In the genomic region with DNA sequence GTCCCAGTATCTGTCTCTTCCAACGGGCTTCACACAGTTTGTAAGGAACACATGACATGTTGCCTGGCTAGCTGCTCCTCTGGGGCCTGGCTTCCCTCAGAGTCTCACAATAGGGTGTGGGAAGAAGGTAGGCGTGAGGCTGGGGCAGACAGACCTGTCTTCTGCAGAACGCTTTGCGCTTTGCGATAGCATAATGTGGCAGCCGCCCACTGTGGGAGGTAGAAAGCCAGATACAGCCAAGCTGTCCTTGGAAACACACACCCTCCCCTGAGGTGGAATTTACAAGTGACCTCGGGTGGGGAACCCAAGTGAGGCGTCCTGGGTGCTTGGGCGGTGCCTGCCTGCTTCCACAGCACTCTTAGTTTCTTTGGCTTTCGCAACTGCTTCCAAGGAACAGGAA, we compare ENCODE assay signal across 10 mouse cellular contexts. TPM values are rescaled to one million over a fixed set of nuclear protein-coding genes. Genes with fewer than 3 reads are reported as not detected.
A peak's percentile ranks its signal among the peaks of the same experiment; 100 is the strongest.
DNase-seq lines count a peak whose midpoint lies in the region; ATAC-seq and TF ChIP-seq lines count a peak whose summit lies in the region.
"Had no signal": no experiment of that assay in that cellular context is flagged by ENCODE, and none has a peak within 500 bp of the region (broad histone marks: within the 10 kb centered on the region; RNA-seq: fewer than 3 reads in every experiment).

No protein-coding gene starts in this region.

- DNase-seq in heart, postnatal 0 days (ENCODE audit: low spot score), result no peak
- no peak for DNase-seq in heart, adult 9 months (ENCODE audit: low spot score in 2 of 2)
- peak; percentile 56 to 68 for DNase-seq in right cerebral cortex, adult 2 months (ENCODE audit: low spot score in 2 of 2)
- no peak for DNase-seq in right cerebral cortex, postnatal 10 days (ENCODE audit: low spot score in 2 of 2)
- DNase-seq in layer of hippocampus, adult 9-11 months, result peak; percentile 81
- DNase-seq in stomach, postnatal 0 days (ENCODE audit: low spot score), result peak; percentile 31
- no peak for DNase-seq in kidney, adult 8-10 months
- DNase-seq in cerebellum, adult 9-11 months, result no peak
- DNase-seq: adrenal gland, postnatal 14 days had no signal

- H3K27ac ChIP-seq in heart, postnatal 0 days (ENCODE audit: low read depth), result peak overlapping the region; percentile 65
- H3K27ac ChIP-seq in stomach, postnatal 0 days (replicated peaks), result peak overlapping the region; percentile 8
- H3K27ac ChIP-seq: macrophage had no signal

- 0 out of 2 replicates have a peak, but pooled peaks cover 3% of the 10 kb centered on the region for H3K36me3 ChIP-seq in heart, postnatal 0 days (replicated peaks; ENCODE audit: control insufficient read depth, insufficient read depth, low read length)
- no peaks in the 10 kb centered on the region for H3K36me3 ChIP-seq in stomach, postnatal 0 days (ENCODE audit: control insufficient read depth, insufficient read depth, low read length)

- no peaks in the 10 kb centered on the region for H3K9me3 ChIP-seq in heart, postnatal 0 days (replicated peaks; ENCODE audit: control insufficient read depth, low read length)
- no peaks in the 10 kb centered on the region for H3K9me3 ChIP-seq in stomach, postnatal 0 days (ENCODE audit: control insufficient read depth, low read length)

- H3K4me3 ChIP-seq in heart, postnatal 0 days (ENCODE audit: low read depth, low read length), result no peak overlapping the region
- H3K4me3 ChIP-seq in stomach, postnatal 0 days (ENCODE audit: low read depth, low read length), result no peak overlapping the region

- H3K4me2 ChIP-seq in heart, postnatal 0 days (ENCODE audit: low read depth, low read length), result no peak overlapping the region
- no peak overlapping the region for H3K4me2 ChIP-seq in stomach, postnatal 0 days (replicated peaks; ENCODE audit: low read depth)

- no peak for TF ChIP-seq CTCF in heart, postnatal 0 days (IDR thresholded peaks at IDR 0.05; ENCODE audit: low read depth)
- TF ChIP-seq CTCF in stomach, postnatal 0 days (IDR thresholded peaks at IDR 0.05; ENCODE audit: low read depth), result no peak

- WGBS in heart, postnatal 0 days, result 52% methylated on average over 10 of the region's 10 CpGs
- 42% methylated on average over 10 of the region's 10 CpGs for WGBS in stomach, postnatal 0 days

- TF ChIP-seq EP300 in heart, postnatal 0 days (IDR thresholded peaks at IDR 0.05; ENCODE audit: low read depth), result no peak
- no peak for TF ChIP-seq EP300 in stomach, postnatal 0 days (optimal IDR thresholded peaks at IDR 0.05)

- no peak for ATAC-seq in heart, postnatal 0 days (ENCODE audit: insufficient read depth, low read depth)
- ATAC-seq in stomach, postnatal 0 days (ENCODE audit: low FRiP score, low TSS enrichment), result no peak

- no peaks in the 10 kb centered on the region for H3K27me3 ChIP-seq in heart, postnatal 0 days (ENCODE audit: control insufficient read depth, insufficient read depth, low read length)
- H3K27me3 ChIP-seq in stomach, postnatal 0 days (ENCODE audit: control insufficient read depth, insufficient read depth, low read length), result no peaks in the 10 kb centered on the region

- H3K9ac ChIP-seq in heart, postnatal 0 days (replicated peaks; ENCODE audit: low read depth, low read length), result no peak overlapping the region; the same call in 1 of the 2 replicates
- no peak overlapping the region for H3K9ac ChIP-seq in stomach, postnatal 0 days (ENCODE audit: low read length)

- peaks cover 43% of the 10 kb centered on the region for H3K4me1 ChIP-seq in heart, postnatal 0 days (ENCODE audit: control insufficient read depth, insufficient read depth)
- peaks cover 7% of the 10 kb centered on the region; the same call in 1 of the 2 replicates for H3K4me1 ChIP-seq in stomach, postnatal 0 days (replicated peaks; ENCODE audit: control insufficient read depth, insufficient read depth)

RNA-seq across cellular contexts. Expression of gene Itpkb, which starts 54.2 kb away (rescaled TPM):
- 21.7 and 24.9 TPM in 2 replicates for total RNA-seq in heart, postnatal 0 days (2014; rRNA removed; ENCODE audit: low replicate concordance)
- polyA plus RNA-seq in heart, postnatal 0 days (2015; fragmentation: Nextera tagmentation; extraction: Ambion mirVana), result 5.1 and 5.4 TPM in 2 replicates
- polyA plus RNA-seq in stomach, postnatal 0 days (2015; fragmentation: Nextera tagmentation; extraction: Ambion mirVana), result 3.7 and 4.0 TPM in 2 replicates

Comparison
In these comparisons a context has a peak if more than half of its experiments do, and no peak if none do; other contexts are left out.
1. DNase-seq: peak in right cerebral cortex, adult 2 months (2 of 2), layer of hippocampus, adult 9-11 months (single experiment) and stomach, postnatal 0 days (single experiment); none in heart, postnatal 0 days (single experiment), heart, adult 9 months (0 of 2), right cerebral cortex, postnatal 10 days (0 of 2), kidney, adult 8-10 months (0 of 2) and cerebellum, adult 9-11 months (single experiment).